Mouse (Mus musculus) thymus, adult 2 months (tissue): ENCODE measurements around the gene Sec24c. TPM values are rescaled to one million over a fixed set of nuclear protein-coding genes. Genes with fewer than 3 reads are reported as not detected.

Experiments
- DNase-seq: peaks from one replicate; pipeline ENCODE4 v3.0.0; 2021
- H3K27ac ChIP-seq: fragments of 200-500 bp; 2 replicates; pipeline ENCODE4 v1.5.1; 2012; ENCODE audit warnings: low read length, control low read depth; ENCODE audit not compliant: control insufficient read depth, insufficient read depth
- H3K27me3 ChIP-seq: fragments of 200-500 bp; 2 replicates; pipeline ENCODE4 v1.6.1; 2012; ENCODE audit warnings: mild to moderate bottlenecking, low read length, moderate library complexity, mixed read lengths; ENCODE audit not compliant: control insufficient read depth, insufficient read depth
- H3K36me3 ChIP-seq: fragments of 200-500 bp; 2 replicates; pipeline ENCODE4 v1.6.1; 2012; ENCODE audit warnings: mild to moderate bottlenecking, low read length, moderate library complexity; ENCODE audit not compliant: control insufficient read depth, insufficient read depth
- H3K4me1 ChIP-seq: fragments of 200-500 bp; replicated peaks from 2 replicates; pipeline ENCODE4 v1.6.1; 2012; ENCODE audit warnings: low read length; ENCODE audit not compliant: control insufficient read depth, insufficient read depth
- H3K4me3 ChIP-seq: fragments of 200-500 bp; 2 replicates; pipeline ENCODE4 v1.5.1; 2012; ENCODE audit warnings: mild to moderate bottlenecking, low read length, control low read depth, moderate library complexity; ENCODE audit not compliant: control insufficient read depth, insufficient read depth
- CTCF ChIP-seq: fragments of 200-500 bp; IDR thresholded peaks from 2 replicates; pipeline ENCODE4 v1.5.1; 2012; ENCODE audit warnings: mild to moderate bottlenecking, control low read depth, low read length, moderate library complexity, borderline replicate concordance; ENCODE audit not compliant: control insufficient read depth, poor library complexity, insufficient read depth; ENCODE audit errors: extremely low read depth
- POLR2A ChIP-seq: fragments of 200-500 bp; IDR thresholded peaks from 2 replicates; pipeline ENCODE4 v1.6.1; 2012; ENCODE audit warnings: mild to moderate bottlenecking, low read length, control low read depth, moderate library complexity; ENCODE audit not compliant: control insufficient read depth, poor library complexity, insufficient read depth; ENCODE audit errors: extremely low read depth
- WGBS: fragments of 180-500 bp; shearing (Covaris S2); methylation state at CpG from one replicate; pipeline ENCODE4 v1.1.7; 2018; 5-methylcytosine and 5-hydroxymethylcytosine counted together
- polyA plus RNA-seq: library from polyadenylated mRNA; depleted of rRNA; stranded (reverse); fragments of >200 nt; gene quantifications from 2 replicates; pipeline ENCODE4 v1.2.3, GENCODE M21; 2012

Gene Sec24c
- polyA plus RNA-seq, 1 experiment, result 486 TPM

DNA sequence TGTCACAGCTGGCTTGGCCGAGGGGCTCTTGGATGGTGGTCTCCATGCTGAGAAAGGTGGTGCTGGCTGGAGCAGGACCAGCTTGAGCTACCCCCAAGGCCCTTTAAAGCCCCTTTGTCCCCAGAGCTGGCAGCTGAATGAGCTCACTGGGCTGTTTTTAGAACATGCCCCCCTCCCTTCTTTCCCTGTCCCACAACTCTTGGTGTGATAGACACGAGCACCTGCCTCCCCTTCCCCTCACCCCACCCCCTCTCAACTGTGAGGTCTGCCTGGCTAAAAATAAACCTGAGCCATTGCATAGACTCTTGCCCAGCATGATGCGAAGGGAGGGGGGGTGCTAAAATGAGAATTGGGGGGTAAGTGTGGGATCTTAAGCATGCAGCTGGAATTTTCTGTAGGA, 9.7 kb upstream of the Sec24c start:
- peaks cover 17% of the 10 kb centered on the region for H3K4me1 ChIP-seq
- no peaks in the 10 kb centered on the region for H3K27me3 ChIP-seq
- H3K27ac ChIP-seq, result no peak overlapping the region
- 46% methylated on average over 3 of the region's 3 CpGs for WGBS
- DNase-seq, result no peak
- H3K36me3 ChIP-seq, result no peaks in the 10 kb centered on the region
- TF ChIP-seq POLR2A, result no peak
- TF ChIP-seq CTCF, result no peak
- H3K4me3 ChIP-seq, result no peak overlapping the region

- TF ChIP-seq CTCF (no peak), POLR2A (no peak)
- Histone ChIP-seq H3K27me3 (no peaks in the 10 kb centered on the region), H3K27ac (no peak overlapping the region), H3K4me1 (peaks cover 8% of the 10 kb centered on the region), H3K4me3 (no peak overlapping the region), H3K36me3 (no peaks in the 10 kb centered on the region)
- WGBS, result 98% methylated on average over 1 of the region's 1 CpGs
- DNase-seq, result no peak
Observed at GRCm38 (mm10) chr14:20667469-20667868, 6.6 kb upstream of the Sec24c start.

- TF ChIP-seq CTCF, result no peak
- TF ChIP-seq POLR2A, result no peak
- no peaks in the 10 kb centered on the region for H3K36me3 ChIP-seq
- H3K4me1 ChIP-seq, result peaks cover 8% of the 10 kb centered on the region
- H3K27me3 ChIP-seq, result no peaks in the 10 kb centered on the region
- no peak within 1 kb of the TSS for H3K27ac ChIP-seq
- DNase-seq, result no peak
- H3K4me3 ChIP-seq, result no peak within 1 kb of the TSS
- WGBS, result 93% methylated on average over 8 of the region's 8 CpGs
Observed at GRCm38 (mm10) chr14:20668154-20668810, 5.8 kb upstream of the Sec24c start, which contains the start of gene Synpo2l. Gene Synpo2l, minus strand, starts transcription at chr14:20668354.

- DNase-seq, result peak; percentile 42
Observed at GRCm38 (mm10) chr14:20672990-20673389, 1.1 kb upstream of the Sec24c start.

GRCm38 (mm10) chr14:20673735-20674063, 409 bp upstream of the Sec24c start:
- WGBS, result 12% methylated on average over 13 of the region's 13 CpGs
- Histone ChIP-seq H3K4me3 (peak overlapping the region; percentile 34), H3K36me3 (peaks cover 24% of the 10 kb centered on the region), H3K27me3 (no peaks in the 10 kb centered on the region), H3K4me1 (peaks cover 5% of the 10 kb centered on the region), H3K27ac (peak overlapping the region; percentile 59)
- TF ChIP-seq POLR2A (no peak), CTCF (no peak)
- DNase-seq, result peak; percentile 40

More at GRCm38 (mm10) chr14:20672990-20673389, 1.1 kb upstream of the Sec24c start:
- TF ChIP-seq POLR2A, result no peak
- TF ChIP-seq CTCF, result no peak
- Histone ChIP-seq H3K4me3 (no peak overlapping the region), H3K4me1 (peaks cover 5% of the 10 kb centered on the region), H3K36me3 (peaks cover 19% of the 10 kb centered on the region), H3K27me3 (no peaks in the 10 kb centered on the region), H3K27ac (no peak overlapping the region)
- WGBS, result 91% methylated on average over 2 of the region's 2 CpGs

DNA sequence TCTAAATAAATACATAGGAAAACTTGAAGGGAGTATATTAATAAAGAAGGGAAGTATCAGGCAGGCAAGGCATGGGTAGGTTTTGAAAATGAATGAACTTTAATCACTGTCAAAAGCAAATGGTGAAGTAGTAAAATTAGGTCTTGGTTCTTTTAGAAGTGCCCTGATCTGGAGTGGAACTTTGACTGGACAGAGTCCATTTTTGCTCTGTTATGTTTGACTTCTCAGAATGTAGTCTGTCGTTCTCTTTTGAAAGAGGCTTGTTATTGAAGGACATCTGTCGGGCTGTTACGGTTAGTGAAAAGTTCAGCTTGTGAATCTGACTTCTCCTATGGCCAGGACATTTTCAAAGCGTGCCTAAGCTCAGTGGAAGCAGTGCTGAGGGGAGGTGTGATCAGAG, 3.8 kb downstream of the Sec24c start:
- no peak for DNase-seq
- Histone ChIP-seq H3K27me3 (no peaks in the 10 kb centered on the region), H3K27ac (no peak overlapping the region), H3K36me3 (peaks cover 52% of the 10 kb centered on the region), H3K4me1 (peaks cover 16% of the 10 kb centered on the region), H3K4me3 (no peak overlapping the region)
- 98% methylated on average over 4 of the region's 4 CpGs for WGBS
- TF ChIP-seq POLR2A, result no peak
- TF ChIP-seq CTCF, result no peak
